Mouse (Mus musculus) mouse trophoblast stem cell (cell line): Measurements from ENCODE around the gene Ip6k3.

Experiments
- in situ Hi-C, 2 experiments: fragments of 300-500 bp; cut with MseI, MboI; formaldehyde crosslinking; loops; 2 replicates in 1 of 2; 3 replicates in 1 of 2; pipeline ENCODE4 v1.15.1; 2025

Gene Ip6k3

GRCm38 (mm10) chr17:27183667-27184292 is 16.2 kb upstream of the Ip6k3 start:
- in situ Hi-C loops = no loop called here

GRCm38 (mm10) chr17:27182401-27182800 is 14.8 kb upstream of the Ip6k3 start:
- in situ Hi-C loops = no loop called here

GRCm38 (mm10) chr17:27181666-27182065 is 14.1 kb upstream of the Ip6k3 start:
- in situ Hi-C loops = no loop called here

GRCm38 (mm10) chr17:27179681-27180280 is 12.2 kb upstream of the Ip6k3 start:
- in situ Hi-C loops = no loop called here

- in situ Hi-C loops = no loop called here
Observed at GRCm38 (mm10) chr17:27178427-27179177, 11.0 kb upstream of the Ip6k3 start.

GRCm38 (mm10) chr17:27178019-27178418 is 10.4 kb upstream of the Ip6k3 start:
- in situ Hi-C loops = no loop called here

GRCm38 (mm10) chr17:27176754-27177153 is 9.2 kb upstream of the Ip6k3 start:
- in situ Hi-C loops = no loop called here

GRCm38 (mm10) chr17:27176287-27176686 is 8.7 kb upstream of the Ip6k3 start:
- in situ Hi-C loops = no loop called here

- in situ Hi-C loops = no loop called here
Observed at GRCm38 (mm10) chr17:27175196-27175874, 7.7 kb upstream of the Ip6k3 start.

- in situ Hi-C loops = no loop called here
Observed at GRCm38 (mm10) chr17:27173715-27174114, 6.1 kb upstream of the Ip6k3 start.

- in situ Hi-C loops = no loop called here
Observed at GRCm38 (mm10) chr17:27172459-27172858, 4.9 kb upstream of the Ip6k3 start.

GRCm38 (mm10) chr17:27171121-27171520 is 3.5 kb upstream of the Ip6k3 start:
- in situ Hi-C loops = no loop called here

GRCm38 (mm10) chr17:27169952-27170695 is 2.5 kb upstream of the Ip6k3 start:
- in situ Hi-C loops = loop anchor here in 1 of 2 experiments (10.0 kb wide), 1 partner anchor 325 kb away; no protein-coding TSS in a partner anchor

- in situ Hi-C loops = loop anchor here in 1 of 2 experiments (10.0 kb wide), 1 partner anchor 326 kb away; no protein-coding TSS in a partner anchor
Observed at GRCm38 (mm10) chr17:27168569-27168968, 974 bp upstream of the Ip6k3 start.

- in situ Hi-C loops = loop anchor here in 1 of 2 experiments (10.0 kb wide), 1 partner anchor 328 kb away; no protein-coding TSS in a partner anchor
Observed at GRCm38 (mm10) chr17:27166901-27167300, 694 bp downstream of the Ip6k3 start.

- in situ Hi-C loops = loop anchor here in 1 of 2 experiments (10.0 kb wide), 1 partner anchor 330 kb away; no protein-coding TSS in a partner anchor
Observed at GRCm38 (mm10) chr17:27165054-27165773, 2.4 kb downstream of the Ip6k3 start.

GRCm38 (mm10) chr17:27160905-27161304 is 6.7 kb downstream of the Ip6k3 start:
- in situ Hi-C loops = loop anchor here in 1 of 2 experiments (10.0 kb wide), 1 partner anchor 334 kb away; no protein-coding TSS in a partner anchor

GRCm38 (mm10) chr17:27159169-27159568 is 8.4 kb downstream of the Ip6k3 start:
- in situ Hi-C loops = no loop called here

- in situ Hi-C loops = no loop called here
Observed at GRCm38 (mm10) chr17:27158439-27158838, 9.2 kb downstream of the Ip6k3 start.

- in situ Hi-C loops = no loop called here
Observed at GRCm38 (mm10) chr17:27155752-27156151, 11.8 kb downstream of the Ip6k3 start.
